Mouse (Mus musculus) MEL (cell line): ENCODE results near the gene Arpc5. TPM values are rescaled to one million over a fixed set of nuclear protein-coding genes. Genes with fewer than 3 reads are reported as not detected.
A peak's percentile ranks its signal among the peaks of the same experiment; 100 is the strongest.

Experiments used
- DNase-seq: peaks from one replicate; pipeline ENCODE4 v3.0.0; 2011; ENCODE audit warnings: low read depth, low spot score
- H3K27ac ChIP-seq: 2 replicates; pipeline ENCODE4 v1.5.1; 2012; ENCODE audit warnings: low read depth, mild to moderate bottlenecking, control low read depth, low read length, moderate library complexity; ENCODE audit not compliant: control insufficient read depth
- H3K27me3 ChIP-seq, 2 experiments: fragments of 150-350 bp in 1 of 2; sonication (generic) in 1 of 2; 2 replicates each; pipeline ENCODE4 v1.6.1; 2012; ENCODE audit warnings: low read length in 2 of 2, mild to moderate bottlenecking in 2 of 2, improper control_type of control experiment in 1 of 2, moderate library complexity in 1 of 2; ENCODE audit not compliant: insufficient read depth in 2 of 2, control insufficient read depth in 1 of 2
- H3K36me3 ChIP-seq, 2 experiments: 2 replicates each; pipeline ENCODE4 v1.6.1; 2012 to 2014; ENCODE audit warnings: low read length in 2 of 2, improper control_type of control experiment in 1 of 2, inconsistent platforms in 1 of 2, mild to moderate bottlenecking in 1 of 2; ENCODE audit not compliant: insufficient read depth in 2 of 2, control insufficient read depth in 1 of 2
- H3K4me1 ChIP-seq, 2 experiments: fragments of 150-350 bp in 1 of 2; sonication (generic) in 1 of 2; 2 replicates each; pipeline ENCODE4 v1.6.1; 2012; ENCODE audit warnings: low read length in 2 of 2, improper control_type of control experiment in 1 of 2, mild to moderate bottlenecking in 1 of 2; ENCODE audit not compliant: insufficient read depth in 2 of 2, control insufficient read depth in 1 of 2
- H3K4me3 ChIP-seq, 2 experiments: fragments of 150-350 bp in 1 of 2; sonication (generic) in 1 of 2; 2 replicates each; pipeline ENCODE4 v1.5.1; 2012; ENCODE audit warnings: low read depth in 2 of 2, low read length in 2 of 2, mild to moderate bottlenecking in 2 of 2, moderate library complexity in 2 of 2, control low read depth in 1 of 2, improper control_type of control experiment in 1 of 2; ENCODE audit not compliant: control insufficient read depth in 1 of 2, insufficient read depth in 1 of 2
- H3K79me2 ChIP-seq: 2 replicates; pipeline ENCODE4 v1.6.1; 2012; ENCODE audit warnings: mild to moderate bottlenecking, low read length, moderate library complexity; ENCODE audit not compliant: control insufficient read depth, poor library complexity, insufficient read depth
- H3K9ac ChIP-seq: 2 replicates; pipeline ENCODE4 v1.6.1; 2012; ENCODE audit warnings: low read depth, mild to moderate bottlenecking, control low read depth, low read length, moderate library complexity; ENCODE audit not compliant: control insufficient read depth, poor library complexity, severe bottlenecking
- H3K9me3 ChIP-seq: fragments of 150-350 bp; sonication (generic); replicated peaks from 2 replicates; pipeline ENCODE4 v1.6.1; 2012; ENCODE audit warnings: mild to moderate bottlenecking, low read length, improper control_type of control experiment, moderate library complexity; ENCODE audit not compliant: insufficient read depth
- BHLHE40 ChIP-seq: IDR thresholded peaks from 2 replicates; pipeline ENCODE4 v1.6.1; 2012; ENCODE audit warnings: low read depth, mild to moderate bottlenecking, inconsistent platforms, low read length, improper control_type of control experiment, borderline replicate concordance
- CHD1 ChIP-seq: IDR thresholded peaks from 2 replicates; pipeline ENCODE4 v1.6.1; 2012; ENCODE audit warnings: low read depth, mild to moderate bottlenecking, inconsistent platforms, low read length, improper control_type of control experiment
- CHD2 ChIP-seq: IDR thresholded peaks from 2 replicates; pipeline ENCODE4 v1.6.1; 2011; ENCODE audit warnings: low read length, improper control_type of control experiment
- CTCF ChIP-seq, 3 experiments: IDR thresholded peaks in 2 of 3; conservative IDR thresholded peaks in 1 of 3; 2 replicates each; pipeline ENCODE4 v1.5.1; 2011 to 2012; ENCODE audit warnings: low read length in 3 of 3, low read depth in 2 of 3, mild to moderate bottlenecking in 2 of 3, improper control_type of control experiment in 1 of 3, inconsistent platforms in 1 of 3, mixed read lengths in 1 of 3, moderate library complexity in 1 of 3; ENCODE audit not compliant: control insufficient read depth in 1 of 3, insufficient read depth in 1 of 3, poor library complexity in 1 of 3, severe bottlenecking in 1 of 3
- E2F4 ChIP-seq: IDR thresholded peaks from 2 replicates; pipeline ENCODE4 v1.6.1; 2011; ENCODE audit warnings: low read depth, low read length, improper control_type of control experiment, borderline replicate concordance
- ELF1 ChIP-seq: IDR thresholded peaks from 2 replicates; pipeline ENCODE4 v1.6.1; 2014; ENCODE audit warnings: low read depth, mild to moderate bottlenecking, inconsistent platforms, low read length, improper control_type of control experiment, moderate library complexity
- EP300 ChIP-seq, 2 experiments: IDR thresholded peaks; 2 replicates each; pipeline ENCODE4 v1.6.1; 2011; ENCODE audit warnings: improper control_type of control experiment in 2 of 2, low read length in 2 of 2, low read depth in 1 of 2, mild to moderate bottlenecking in 1 of 2
- ETS1 ChIP-seq: IDR thresholded peaks from 2 replicates; pipeline ENCODE4 v1.6.1; 2012; ENCODE audit warnings: low read depth, mild to moderate bottlenecking, inconsistent platforms, low read length, improper control_type of control experiment, moderate library complexity
- GABPA ChIP-seq: IDR thresholded peaks from 2 replicates; pipeline ENCODE4 v1.6.1; 2012; ENCODE audit warnings: low read depth, mild to moderate bottlenecking, inconsistent platforms, low read length, improper control_type of control experiment, moderate library complexity
- GATA1 ChIP-seq: IDR thresholded peaks from 2 replicates; pipeline ENCODE4 v1.6.1; 2011; ENCODE audit warnings: low read depth, low read length, improper control_type of control experiment
- HCFC1 ChIP-seq: IDR thresholded peaks from 2 replicates; pipeline ENCODE4 v1.6.1; 2012; ENCODE audit warnings: low read depth, mild to moderate bottlenecking, inconsistent platforms, low read length, improper control_type of control experiment, moderate library complexity
- JUND ChIP-seq: IDR thresholded peaks from 2 replicates; pipeline ENCODE4 v1.6.1; 2011; ENCODE audit warnings: low read depth, mild to moderate bottlenecking, improper control_type of control experiment, low read length
- KAT2A ChIP-seq: conservative IDR thresholded peaks from 2 replicates; pipeline ENCODE4 v1.6.1; 2012; ENCODE audit warnings: low read depth, low read length, improper control_type of control experiment, inconsistent platforms
- MAFK ChIP-seq: IDR thresholded peaks from 2 replicates; pipeline ENCODE4 v1.6.1; 2011; ENCODE audit warnings: low read depth, mild to moderate bottlenecking, low read length, improper control_type of control experiment, borderline replicate concordance
- MAX ChIP-seq: IDR thresholded peaks from 2 replicates; pipeline ENCODE4 v1.6.1; 2011; ENCODE audit warnings: low read length, improper control_type of control experiment
- MAZ ChIP-seq: IDR thresholded peaks from 2 replicates; pipeline ENCODE4 v1.6.1; 2012; ENCODE audit warnings: low read depth, mild to moderate bottlenecking, inconsistent platforms, low read length, improper control_type of control experiment
- MEF2A ChIP-seq: IDR thresholded peaks from 2 replicates; pipeline ENCODE4 v1.6.1; 2014; ENCODE audit warnings: low read depth, mild to moderate bottlenecking, inconsistent platforms, low read length, improper control_type of control experiment; ENCODE audit not compliant: poor library complexity, insufficient replicate concordance, severe bottlenecking; ENCODE audit errors: extremely low read depth
- MXI1 ChIP-seq: IDR thresholded peaks from 2 replicates; pipeline ENCODE4 v1.6.1; 2011; ENCODE audit warnings: mild to moderate bottlenecking, low read depth, low read length, improper control_type of control experiment
- MYB ChIP-seq: IDR thresholded peaks from 2 replicates; pipeline ENCODE4 v1.6.1; 2011; ENCODE audit warnings: mild to moderate bottlenecking, low read depth, low read length, improper control_type of control experiment
- MYC ChIP-seq: IDR thresholded peaks from 2 replicates; pipeline ENCODE4 v1.6.1; 2011; ENCODE audit warnings: low read depth, mild to moderate bottlenecking, low read length, improper control_type of control experiment, moderate library complexity
- NELFE ChIP-seq: IDR thresholded peaks from 2 replicates; pipeline ENCODE4 v1.6.1; 2011; ENCODE audit warnings: low read depth, low read length, improper control_type of control experiment
- POLR2A ChIP-seq, 2 experiments: IDR thresholded peaks; 2 replicates each; pipeline ENCODE4 v1.6.1; 2011 to 2012; ENCODE audit warnings: low read length in 2 of 2, mild to moderate bottlenecking in 2 of 2, control low read depth in 1 of 2, improper control_type of control experiment in 1 of 2, low read depth in 1 of 2, moderate library complexity in 1 of 2; ENCODE audit not compliant: control insufficient read depth in 1 of 2, insufficient read depth in 1 of 2, poor library complexity in 1 of 2
- POLR2AphosphoS2 ChIP-seq: IDR thresholded peaks from 2 replicates; pipeline ENCODE4 v1.6.1; 2011; ENCODE audit warnings: low read length, improper control_type of control experiment
- POLR2AphosphoS5 ChIP-seq: IDR thresholded peaks from 2 replicates; pipeline ENCODE4 v1.6.1; 2012; ENCODE audit warnings: low read depth, borderline replicate concordance, mild to moderate bottlenecking, inconsistent platforms, low read length, moderate library complexity, mixed read lengths
- RAD21 ChIP-seq: IDR thresholded peaks from 2 replicates; pipeline ENCODE4 v1.6.1; 2011; ENCODE audit warnings: mild to moderate bottlenecking, low read depth, low read length, improper control_type of control experiment
- RCOR1 ChIP-seq: IDR thresholded peaks from 2 replicates; pipeline ENCODE4 v1.6.1; 2012; ENCODE audit warnings: low read depth, mild to moderate bottlenecking, inconsistent platforms, low read length, improper control_type of control experiment
- SMC3 ChIP-seq: IDR thresholded peaks from 2 replicates; pipeline ENCODE4 v1.6.1; 2011; ENCODE audit warnings: low read depth, low read length, improper control_type of control experiment
- TAL1 ChIP-seq: IDR thresholded peaks from 2 replicates; pipeline ENCODE4 v1.6.1; 2012; ENCODE audit warnings: mild to moderate bottlenecking, inconsistent platforms, low read length, moderate library complexity, mixed read lengths
- TBP ChIP-seq: IDR thresholded peaks from 2 replicates; pipeline ENCODE4 v1.8.0; 2011; ENCODE audit warnings: low read depth, low read length, improper control_type of control experiment
- TCF12 ChIP-seq: IDR thresholded peaks from 2 replicates; pipeline ENCODE4 v1.6.1; 2014; ENCODE audit warnings: low read depth, mild to moderate bottlenecking, inconsistent platforms, low read length, improper control_type of control experiment, moderate library complexity
- UBTF ChIP-seq: IDR thresholded peaks from 2 replicates; pipeline ENCODE4 v1.6.1; 2012; ENCODE audit warnings: low read depth, mild to moderate bottlenecking, inconsistent platforms, low read length, improper control_type of control experiment, moderate library complexity, borderline replicate concordance; ENCODE audit not compliant: insufficient read depth
- USF1 ChIP-seq: IDR thresholded peaks from 2 replicates; pipeline ENCODE4 v1.6.1; 2014; ENCODE audit warnings: low read depth, mild to moderate bottlenecking, inconsistent platforms, low read length, improper control_type of control experiment, moderate library complexity
- USF2 ChIP-seq, 2 experiments: IDR thresholded peaks; 2 replicates each; pipeline ENCODE4 v1.6.1; 2011 to 2012; ENCODE audit warnings: improper control_type of control experiment in 2 of 2, low read length in 2 of 2, borderline replicate concordance in 1 of 2, inconsistent platforms in 1 of 2, low read depth in 1 of 2, mild to moderate bottlenecking in 1 of 2; ENCODE audit not compliant: insufficient read depth in 1 of 2
- ZC3H11A ChIP-seq: IDR thresholded peaks from 2 replicates; pipeline ENCODE4 v1.6.1; 2012; ENCODE audit warnings: low read depth, mild to moderate bottlenecking, inconsistent platforms, low read length, improper control_type of control experiment
- ZKSCAN1 ChIP-seq: IDR thresholded peaks from 2 replicates; pipeline ENCODE4 v1.6.1; 2012; ENCODE audit warnings: low read depth, mild to moderate bottlenecking, inconsistent platforms, low read length, improper control_type of control experiment, moderate library complexity
- ZMIZ1 ChIP-seq: IDR thresholded peaks from 2 replicates; pipeline ENCODE4 v1.6.1; 2012; ENCODE audit warnings: low read depth, mild to moderate bottlenecking, inconsistent platforms, low read length, improper control_type of control experiment, moderate library complexity
- ZNF384 ChIP-seq: IDR thresholded peaks from 2 replicates; pipeline ENCODE4 v1.6.1; 2012; ENCODE audit warnings: low read depth, mild to moderate bottlenecking, inconsistent platforms, low read length, improper control_type of control experiment
- polyA plus RNA-seq, 2 experiments: library from polyadenylated mRNA; stranded (reverse) in 1 of 2; unstranded in 1 of 2; fragments of >175 nt in 1 of 2; fragments of >200 nt in 1 of 2; gene quantifications; 2 replicates each; pipeline versions ENCODE4 v1.2.1 to v1.2.4; 2012; ENCODE audit warnings: low replicate concordance in 2 of 2, low read depth in 1 of 2; ENCODE audit not compliant: insufficient read length in 2 of 2, insufficient read depth in 1 of 2, missing spikeins in 1 of 2
- total RNA-seq: library from RNA; depleted of rRNA; stranded (reverse); fragments of 300-350 nt; gene quantifications from 2 replicates; pipeline ENCODE4 v1.2.3, GENCODE M21; 2012

Arpc5 gene
- total and polyA plus RNA-seq, 3 experiments: 119 to 145 TPM; not detected in 1

- peaks cover 0 to 38% of the 10 kb centered on the region in 2 experiments; a peak in 2 of 4 replicates for H3K36me3 ChIP-seq
- H3K4me1 ChIP-seq: peaks cover 26 to 59% of the 10 kb centered on the region in 2 experiments
- no peaks in the 10 kb centered on the region for H3K27me3 ChIP-seq
- peak overlapping the region; percentile 31; the same call in 1 of the 2 replicates for H3K9ac ChIP-seq
- DNase-seq: peak; percentile 91
- no peak overlapping the region for H3K4me3 ChIP-seq
- H3K79me2 ChIP-seq: no peaks in the 10 kb centered on the region
- H3K27ac ChIP-seq: peak overlapping the region; percentile 60
- no peaks in the 10 kb centered on the region for H3K9me3 ChIP-seq
- TF ChIP-seq GABPA (no peak), MYC (peak; percentile 93), SMC3 (no peak), ELF1 (peak; percentile 80), UBTF (no peak), USF1 (peak; percentile 91), NELFE (no peak), TBP (0 out of 2 replicates have a peak, but pooled peaks have one; percentile 33), MYB (no peak), CHD2 (no peak), E2F4 (no peak), TAL1 (no peak), ZNF384 (peak; percentile 97), MAFK (no peak), POLR2AphosphoS5 (no peak), GATA1 (peak; percentile 68), MAX (peak; percentile 99), ZC3H11A (no peak), RCOR1 (peak; percentile 7; the same call in 1 of the 2 replicates), ZKSCAN1 (no peak; the same call in 1 of the 2 replicates), ETS1 (peak; percentile 85), KAT2A (0 out of 2 replicates have a peak, but pooled peaks have one; percentile 10), RAD21 (no peak), MEF2A (no peak), MXI1 (peak; percentile 92), POLR2A (IDR thresholded peaks at IDR 0.05; ENCODE audit: control insufficient read depth in 1 of 2, insufficient read depth in 1 of 2, low read depth in 1 of 2, low read length in 2 of 2, poor library complexity in 1 of 2) (peak in 1 of 2 experiments; percentile 41; a peak in 1 of 4 replicates), USF2 (IDR thresholded peaks at IDR 0.05; ENCODE audit: borderline replicate concordance in 1 of 2, insufficient read depth in 1 of 2, low read depth in 1 of 2, low read length in 2 of 2) (peak; percentile 48 to 61; a peak in 2 of 4 replicates), CTCF (IDR thresholded peaks at IDR 0.05 in 2 of 3, conservative IDR thresholded peaks at IDR 0.05 in 1 of 3; ENCODE audit: control insufficient read depth in 1 of 3, insufficient read depth in 1 of 3, low read depth in 2 of 3, low read length in 3 of 3, poor library complexity in 1 of 3, severe bottlenecking in 1 of 3) (no peak), ZMIZ1 (no peak), POLR2AphosphoS2 (no peak), CHD1 (no peak), EP300 (IDR thresholded peaks at IDR 0.05; ENCODE audit: low read depth in 1 of 2, low read length in 2 of 2) (peak; percentile 26 to 37; a peak in 1 of 4 replicates), JUND (no peak), MAZ (no peak), TCF12 (no peak), HCFC1 (peak; percentile 67), BHLHE40 (peak; percentile 89)
Measured at GRCm38 (mm10) chr1:152798125-152798524, 31.8 kb downstream of the Arpc5 start.
